Mouse (Mus musculus): ENCODE measurements around the gene Lefty1. TPM values are rescaled to one million over a fixed set of nuclear protein-coding genes. Genes with fewer than 3 reads are reported as not detected.
"Not testable (repeated sequence)": the region's sequence is repeated elsewhere in the genome, so short reads cannot be mapped to it uniquely, and the experiment has no call there.

Lefty1 gene
- polyA plus RNA-seq, 1 experiment: 4.3 TPM

DNA sequence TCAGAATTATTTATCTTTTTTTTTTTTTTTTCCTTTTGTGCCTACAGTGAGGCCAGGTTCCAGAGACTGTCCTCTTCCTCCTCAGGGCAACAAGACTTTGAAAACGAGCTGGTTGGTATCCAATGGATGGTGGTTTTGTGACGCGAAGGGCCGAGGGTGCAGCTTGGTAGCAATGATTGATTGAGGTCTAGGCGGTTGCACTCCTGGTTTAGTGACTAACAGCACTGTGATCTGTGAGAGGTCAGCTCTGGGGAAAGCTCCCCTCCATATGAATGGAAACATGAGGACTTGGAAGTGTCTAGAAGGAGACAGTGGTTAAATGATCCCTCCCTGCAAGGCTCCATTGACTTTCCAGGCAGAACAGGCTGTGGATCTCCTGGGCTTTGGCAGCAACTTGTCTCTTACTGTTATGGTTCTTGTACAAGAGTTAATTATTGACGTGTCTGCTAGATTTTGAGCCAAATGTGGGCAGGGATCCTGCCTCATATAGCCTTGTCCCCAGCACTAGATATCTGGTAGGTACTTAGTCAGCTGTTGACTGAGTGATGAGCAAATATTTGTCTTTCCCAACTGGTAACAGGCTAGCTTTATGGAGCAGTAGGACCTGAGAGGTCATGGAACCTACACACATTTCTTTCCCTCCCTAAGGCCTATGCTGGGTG is 17.4 kb downstream of the Lefty1 start:
- DNase-seq (ENCODE audit: extremely low spot score in 1 of 2, low spot score in 1 of 2): no peak

DNA sequence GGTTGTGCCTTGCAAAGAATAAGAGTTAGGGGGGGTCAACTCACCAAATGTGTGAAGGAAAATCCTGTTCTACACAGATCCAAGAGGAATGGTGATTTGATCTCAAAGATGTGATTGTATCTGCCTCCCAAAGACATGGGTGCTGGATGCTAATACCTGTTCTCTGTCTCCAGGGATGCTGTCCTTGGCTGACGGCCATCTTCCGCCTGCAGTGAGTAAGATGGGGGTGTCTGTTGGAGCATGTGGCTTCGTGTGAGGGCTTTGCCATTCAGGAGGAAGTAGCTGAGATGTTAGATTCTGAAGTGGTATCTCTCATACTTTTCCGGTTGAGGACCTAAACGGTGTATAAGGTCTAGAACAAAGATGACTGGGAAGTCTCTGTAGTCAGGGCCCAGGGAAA is 18.0 kb downstream of the Lefty1 start:
- DNase-seq (ENCODE audit: extremely low spot score in 1 of 2, low spot score in 1 of 2): no peak

GRCm38 (mm10) chr1:180956401-180956800 is 21.6 kb downstream of the Lefty1 start:
- DNase-seq (ENCODE audit: extremely low spot score in 1 of 2, low spot score in 1 of 2): no peak

DNA sequence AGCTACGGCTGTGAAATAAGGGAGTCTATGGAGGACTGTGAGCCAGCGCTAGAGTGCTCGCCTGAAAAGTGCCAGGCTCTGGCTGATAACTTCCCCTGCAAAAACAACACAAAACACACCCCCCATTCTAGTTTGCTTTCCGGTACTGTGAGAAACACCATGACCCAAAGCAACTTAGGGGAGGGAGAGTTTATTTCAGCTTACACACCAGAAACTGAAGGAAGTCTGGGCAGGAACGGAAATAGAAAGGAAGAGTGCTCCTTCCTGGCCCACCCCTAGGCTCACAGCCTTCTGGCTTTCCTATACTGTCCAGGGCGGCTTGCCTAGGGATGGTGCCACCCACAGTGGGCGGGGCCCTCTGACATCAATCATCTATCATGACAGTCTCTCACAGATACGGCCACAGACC is 22.2 kb downstream of the Lefty1 start:
- DNase-seq (ENCODE audit: extremely low spot score in 1 of 2, low spot score in 1 of 2): no peak

DNA sequence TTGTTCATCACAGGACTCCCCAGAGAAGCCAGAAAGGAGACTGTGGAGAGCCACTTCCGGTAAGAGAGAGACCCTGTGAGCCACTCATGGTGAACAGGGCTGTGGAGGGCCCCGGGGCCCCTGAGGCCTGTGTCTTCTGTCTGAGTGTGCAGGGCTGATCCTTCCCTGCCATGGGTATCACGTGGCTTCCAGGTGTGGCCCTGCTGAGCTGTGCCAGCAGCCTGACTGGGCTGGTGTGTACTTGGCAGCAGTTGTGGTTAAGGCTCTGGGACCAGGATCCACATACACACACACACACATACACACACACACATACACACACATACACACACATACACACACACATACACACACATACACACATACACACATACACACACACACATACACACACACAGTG is 23.2 kb downstream of the Lefty1 start:
- DNase-seq (ENCODE audit: extremely low spot score in 1 of 2, low spot score in 1 of 2): no peak

- DNase-seq (ENCODE audit: extremely low spot score in 1 of 2, low spot score in 1 of 2): no peak
Measured at GRCm38 (mm10) chr1:180958797-180959196, 24.0 kb downstream of the Lefty1 start.

- DNase-seq (ENCODE audit: extremely low spot score in 1 of 2, low spot score in 1 of 2): no peak
Measured at GRCm38 (mm10) chr1:180965786-180966185, 31.0 kb downstream of the Lefty1 start.

DNA sequence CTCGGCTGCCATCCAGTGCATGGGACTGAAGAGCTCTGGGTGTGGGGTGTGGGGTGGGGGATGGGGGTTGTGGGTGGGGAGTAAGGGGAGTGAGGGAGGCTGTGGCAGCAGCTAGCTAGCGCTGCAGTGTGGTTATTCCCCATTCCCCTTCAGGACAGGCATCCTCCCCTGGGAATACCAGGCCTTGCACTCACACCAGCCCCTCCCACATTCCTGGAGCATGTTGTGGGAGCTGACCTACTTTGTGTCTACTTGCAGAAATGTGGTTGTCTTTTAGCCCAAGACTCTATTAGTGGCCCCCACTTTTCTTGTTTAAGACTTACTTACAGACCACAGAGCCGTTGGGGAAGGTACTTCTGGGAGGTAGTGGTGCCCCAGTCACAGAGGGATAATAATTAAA is 31.7 kb downstream of the Lefty1 start:
- DNase-seq (ENCODE audit: extremely low spot score in 1 of 2, low spot score in 1 of 2): no peak

DNA sequence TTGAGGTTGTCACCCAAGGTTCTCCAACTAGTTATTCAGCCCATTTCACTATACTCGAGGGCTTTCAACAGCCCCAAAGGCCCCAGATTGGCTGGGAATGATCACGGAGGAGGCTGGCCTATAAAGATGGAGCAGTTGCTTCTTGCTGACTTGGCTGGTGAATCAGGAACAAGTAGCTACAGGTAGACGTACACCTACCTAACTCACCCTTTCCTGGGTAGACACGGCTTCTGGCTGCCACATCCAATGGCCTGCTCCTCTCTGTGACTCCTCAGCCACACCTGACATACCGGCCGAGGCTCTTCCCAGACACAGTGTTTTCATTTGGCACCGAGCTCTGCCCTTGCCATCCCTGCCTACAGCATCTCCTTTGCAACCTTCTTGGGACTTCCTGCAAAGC is 32.4 kb downstream of the Lefty1 start:
- DNase-seq (ENCODE audit: extremely low spot score in 1 of 2, low spot score in 1 of 2): no peak

DNA sequence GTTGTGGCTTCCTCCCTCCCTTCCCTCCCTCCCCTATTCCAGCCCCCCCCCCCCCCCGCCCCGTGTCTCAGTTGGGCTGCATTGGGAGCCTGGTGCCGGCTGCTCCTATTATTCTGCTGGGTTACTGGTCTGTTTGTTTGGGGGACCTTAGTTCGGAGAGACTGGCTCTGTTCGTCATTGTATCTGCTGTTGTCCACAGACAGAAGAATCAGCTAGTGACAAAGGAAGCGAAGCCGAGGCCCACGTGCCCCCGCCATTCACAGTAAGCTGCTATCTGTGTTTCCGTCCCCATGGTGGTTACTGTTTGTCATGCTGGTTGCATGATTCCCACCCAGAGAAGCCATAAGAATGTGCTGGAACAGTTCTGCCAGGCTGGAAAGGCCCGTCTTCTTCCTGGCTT is 38.1 kb downstream of the Lefty1 start:
- no peak for DNase-seq (ENCODE audit: extremely low spot score in 1 of 2, low spot score in 1 of 2)

DNA sequence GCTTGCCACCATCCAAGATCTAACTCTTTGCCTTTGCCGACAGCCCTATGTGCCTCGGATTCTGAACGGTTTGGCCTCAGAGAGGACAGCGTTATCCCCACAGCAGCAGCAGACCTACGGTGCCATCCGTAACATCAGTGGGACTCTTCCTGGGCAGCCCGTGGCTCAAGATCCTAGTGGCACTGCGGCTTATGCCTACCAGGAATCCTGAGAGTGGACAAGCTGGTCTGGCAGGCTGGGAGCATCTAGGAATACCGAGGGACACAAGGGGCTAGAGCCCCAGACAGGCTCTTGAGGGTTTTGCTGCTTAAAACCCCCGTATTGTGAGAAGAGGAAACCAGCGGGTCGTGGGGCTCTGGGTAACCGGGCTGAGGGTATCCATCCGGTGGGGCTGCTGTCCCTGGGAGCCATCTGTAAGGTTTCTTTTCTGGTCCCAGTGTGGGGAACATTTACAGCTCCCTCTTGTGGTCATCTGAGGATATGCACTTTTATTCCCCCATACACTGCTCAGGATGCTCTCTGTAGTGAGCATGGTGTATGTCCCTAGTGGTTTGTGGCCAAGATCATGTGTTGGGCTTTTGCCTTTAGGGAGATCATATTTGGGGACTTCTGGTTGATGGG is 39.4 kb downstream of the Lefty1 start:
- DNase-seq (ENCODE audit: extremely low spot score in 1 of 2, low spot score in 1 of 2): peak in 1 of 2 experiments; percentile 61

- DNase-seq (ENCODE audit: extremely low spot score in 1 of 2, low spot score in 1 of 2): peak in 1 of 2 experiments; percentile 27
Measured at GRCm38 (mm10) chr1:180976110-180976679, 41.4 kb downstream of the Lefty1 start.

- no peak for DNase-seq (ENCODE audit: extremely low spot score in 1 of 2, low spot score in 1 of 2)
Measured at GRCm38 (mm10) chr1:180979484-180980251, 44.8 kb downstream of the Lefty1 start.

DNA sequence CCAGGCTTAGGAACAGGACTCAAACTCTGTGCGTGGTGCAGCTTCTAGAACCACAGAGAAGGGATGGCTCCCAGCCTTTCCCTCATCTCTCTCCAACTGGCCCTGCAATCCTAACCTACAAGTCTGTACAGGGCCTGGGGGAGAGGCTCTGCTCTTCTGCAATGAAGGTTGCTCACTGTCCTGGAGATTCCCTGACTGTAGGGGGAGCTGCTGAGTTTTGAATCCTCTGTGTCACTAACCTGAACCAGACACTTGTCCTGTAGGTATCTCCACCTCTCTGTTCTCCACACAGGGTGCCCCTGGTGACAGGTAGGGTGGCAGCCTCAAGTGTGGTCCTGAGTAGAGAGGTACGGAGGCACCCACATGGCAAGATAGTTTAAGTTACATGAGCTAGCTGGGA is 45.6 kb downstream of the Lefty1 start:
- DNase-seq (ENCODE audit: extremely low spot score in 1 of 2, low spot score in 1 of 2): no peak

DNA sequence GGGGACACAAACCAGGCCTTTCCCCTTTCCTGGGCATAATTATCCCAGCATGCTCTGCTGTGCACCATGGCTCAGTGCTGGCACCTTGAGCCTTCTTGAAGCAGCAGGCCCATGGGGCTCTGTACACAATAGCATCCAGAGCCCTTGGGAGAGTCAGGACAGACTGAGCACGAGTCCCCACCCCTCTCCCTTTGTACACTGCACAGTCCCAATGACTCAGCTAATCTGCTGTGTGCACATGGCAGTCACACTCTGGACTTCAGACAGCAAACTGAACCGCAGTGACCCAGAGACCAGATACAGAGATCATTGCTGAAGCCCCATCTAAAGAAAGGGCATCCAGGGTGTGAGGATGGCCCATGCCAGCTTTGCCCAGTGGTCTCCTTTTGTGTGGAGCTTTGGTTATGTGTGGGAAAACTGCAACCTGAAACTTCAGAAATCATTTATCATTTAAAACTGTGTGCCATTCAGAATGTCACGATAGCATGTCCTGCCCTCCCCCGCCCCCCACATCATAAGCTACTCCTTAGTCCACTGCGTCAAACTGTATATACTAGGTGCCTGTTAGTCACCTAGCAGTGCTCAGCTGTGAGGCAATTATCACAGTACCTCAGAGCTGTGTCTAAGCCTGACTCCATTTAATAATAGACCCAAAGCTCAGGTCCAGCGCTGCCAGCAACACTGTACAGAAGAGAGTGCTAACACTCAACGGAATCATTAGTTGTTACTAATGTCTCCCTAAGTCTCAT is 46.6 kb downstream of the Lefty1 start:
- DNase-seq (ENCODE audit: extremely low spot score in 1 of 2, low spot score in 1 of 2): not testable (repeated sequence)

GRCm38 (mm10) chr1:180986701-180987100 is 51.9 kb downstream of the Lefty1 start:
- DNase-seq (ENCODE audit: extremely low spot score in 1 of 2, low spot score in 1 of 2): no peak

DNA sequence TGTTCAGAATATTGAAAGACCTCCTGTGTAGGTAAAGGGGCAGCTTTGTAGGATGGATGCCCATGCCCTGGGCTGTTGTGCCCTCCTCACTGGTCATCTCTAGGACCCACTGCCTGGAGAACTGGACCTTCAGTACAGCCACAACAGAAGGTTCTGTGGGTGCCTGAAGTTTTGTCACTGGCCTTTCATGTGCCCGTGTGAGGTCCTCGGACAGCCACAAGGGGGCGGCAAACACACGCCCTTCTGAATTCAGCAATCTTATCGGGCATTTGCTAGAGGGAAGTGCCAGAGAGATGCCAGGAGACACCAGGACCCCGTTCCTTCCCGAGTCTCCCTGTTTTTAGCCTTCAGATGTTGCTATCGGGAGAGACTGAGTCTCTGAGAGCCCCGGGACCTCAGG is 52.9 kb downstream of the Lefty1 start:
- DNase-seq (ENCODE audit: extremely low spot score in 1 of 2, low spot score in 1 of 2): peak; percentile 24 to 83

Data from frontal cortex, adult 2 months (tissue).